Comparison of ENCODE assay signal across 31 mouse cellular contexts in genomic region chr15:3969743-3970142, GRCm38 (mm10).
"Had no signal": no experiment of that assay in that cellular context is flagged by ENCODE, and none has a peak within 500 bp of the region (broad histone marks: within the 10 kb centered on the region; RNA-seq: fewer than 3 reads in every experiment).

No protein-coding gene starts in this region.

- H3K4me2 ChIP-seq: limb, embryonic 12.5 days; limb, embryonic 13.5 days; limb, embryonic 15.5 days; liver, embryonic 11.5 days; liver, embryonic 12.5 days; liver, embryonic 13.5 days; liver, embryonic 15.5 days; lung, embryonic 14.5 days; lung, embryonic 15.5 days; midbrain, embryonic 11.5 days; midbrain, embryonic 12.5 days; midbrain, embryonic 13.5 days; midbrain, embryonic 15.5 days had no signal

- H3K4me3 ChIP-seq: limb, embryonic 10.5 days; limb, embryonic 12.5 days; limb, embryonic 13.5 days; limb, embryonic 15.5 days; liver, embryonic 12.5 days; liver, embryonic 13.5 days; liver, embryonic 15.5 days; lung, embryonic 15.5 days; megakaryocyte, embryonic 14.5 days; midbrain, embryonic 10.5 days; midbrain, embryonic 12.5 days; midbrain, embryonic 13.5 days; midbrain, embryonic 15.5 days; myocyte had no signal

- ATAC-seq: liver, embryonic 12.5 days; liver, postnatal 0 days; lung, postnatal 0 days; midbrain, embryonic 13.5 days; midbrain, embryonic 15.5 days; midbrain, embryonic 16.5 days had no signal

- H3K4me1 ChIP-seq: limb, embryonic 10.5 days; limb, embryonic 12.5 days; limb, embryonic 13.5 days; limb, embryonic 15.5 days; liver, embryonic 12.5 days; liver, embryonic 13.5 days; liver, embryonic 15.5 days; lung, embryonic 15.5 days; megakaryocyte, embryonic 14.5 days; midbrain, embryonic 10.5 days; midbrain, embryonic 12.5 days; midbrain, embryonic 13.5 days; midbrain, embryonic 15.5 days had no signal

- DNase-seq: left cerebral cortex, postnatal 4 days; liver; liver, embryonic 13.5 days; liver, postnatal 0 days; lung, adult 18-20 months; lung, adult 2 months; lung, embryonic 14.5 days; lung, postnatal 10 days; lung, postnatal 14 days; lung, postnatal 36 days; lung, postnatal 4 days; midbrain, embryonic 14.5 days had no signal

- H3K36me3 ChIP-seq: limb, embryonic 10.5 days; liver, embryonic 12.5 days; liver, embryonic 13.5 days; liver, embryonic 15.5 days; midbrain, embryonic 12.5 days; midbrain, embryonic 15.5 days had no signal

- H3K27me3 ChIP-seq: limb, embryonic 12.5 days; limb, embryonic 13.5 days; limb, embryonic 15.5 days; liver, embryonic 12.5 days; liver, embryonic 13.5 days; liver, embryonic 15.5 days; lung, embryonic 15.5 days; megakaryocyte, embryonic 14.5 days; midbrain, embryonic 12.5 days; midbrain, embryonic 13.5 days; midbrain, embryonic 15.5 days had no signal

- H3K27ac ChIP-seq: limb, embryonic 10.5 days; limb, embryonic 12.5 days; limb, embryonic 13.5 days; limb, embryonic 15.5 days; liver, embryonic 12.5 days; liver, embryonic 13.5 days; liver, embryonic 14.5 days; liver, embryonic 15.5 days; lung, embryonic 15.5 days; macrophage; midbrain, embryonic 10.5 days; midbrain, embryonic 12.5 days; midbrain, embryonic 13.5 days; midbrain, embryonic 15.5 days had no signal

- H3K9me3 ChIP-seq: limb, embryonic 10.5 days; limb, embryonic 12.5 days; limb, embryonic 13.5 days; limb, embryonic 15.5 days; liver, embryonic 12.5 days; liver, embryonic 13.5 days; liver, embryonic 15.5 days; lung, embryonic 15.5 days; megakaryocyte, embryonic 14.5 days; midbrain, embryonic 10.5 days; midbrain, embryonic 12.5 days; midbrain, embryonic 13.5 days; midbrain, embryonic 15.5 days had no signal

- H3K9ac ChIP-seq: limb, embryonic 12.5 days; limb, embryonic 13.5 days; limb, embryonic 15.5 days; liver, embryonic 12.5 days; liver, embryonic 13.5 days; liver, embryonic 14.5 days; liver, embryonic 15.5 days; liver, postnatal 0 days; lung, embryonic 14.5 days; lung, embryonic 15.5 days; midbrain, embryonic 12.5 days; midbrain, embryonic 13.5 days; midbrain, embryonic 15.5 days had no signal
